Mouse (Mus musculus) retina, adult 2 months (tissue): ENCODE measurements around the gene Ppcdc.

ENCODE experiments used
- DNase-seq: peaks from one replicate; pipeline ENCODE4 v3.0.0-alpha.2; 2012; ENCODE audit warnings: low read depth, low spot score

Gene Ppcdc

GRCm38 (mm10) chr9:57439522-57440295 lies at the start of gene Ppcdc:
Gene Ppcdc, minus strand, starts transcription at chr9:57440124.
- peak; percentile 86 for DNase-seq

GRCm38 (mm10) chr9:57487807-57488206 lies 47.9 kb upstream of the Ppcdc start:
- no peak for DNase-seq

GRCm38 (mm10) chr9:57485774-57486173 lies 45.9 kb upstream of the Ppcdc start:
- DNase-seq: peak; percentile 81

GRCm38 (mm10) chr9:57468914-57469313 lies 29.0 kb upstream of the Ppcdc start:
- no peak for DNase-seq

- DNase-seq: peak; percentile 88
Measured at GRCm38 (mm10) chr9:57467896-57468549, 28.1 kb upstream of the Ppcdc start, which contains the start of gene Scamp5. Gene Scamp5, minus strand, starts transcription at chr9:57468060.

GRCm38 (mm10) chr9:57467271-57467771 lies 27.4 kb upstream of the Ppcdc start:
- no peak for DNase-seq

GRCm38 (mm10) chr9:57466101-57466500 lies 26.2 kb upstream of the Ppcdc start:
- DNase-seq: no peak

- no peak for DNase-seq
Measured at GRCm38 (mm10) chr9:57462866-57463265, 22.9 kb upstream of the Ppcdc start.

GRCm38 (mm10) chr9:57459707-57460106 lies 19.8 kb upstream of the Ppcdc start:
- no peak for DNase-seq

GRCm38 (mm10) chr9:57453516-57453915 lies 13.6 kb upstream of the Ppcdc start:
- DNase-seq: no peak

- DNase-seq: no peak
Measured at GRCm38 (mm10) chr9:57452624-57453462, 12.9 kb upstream of the Ppcdc start.

GRCm38 (mm10) chr9:57449715-57450114 lies 9.8 kb upstream of the Ppcdc start:
- DNase-seq: no peak

GRCm38 (mm10) chr9:57440620-57441019 lies 696 bp upstream of the Ppcdc start:
- DNase-seq: no peak

GRCm38 (mm10) chr9:57439083-57439482 lies 841 bp downstream of the Ppcdc start:
- no peak for DNase-seq

GRCm38 (mm10) chr9:57437896-57438614 lies 1.9 kb downstream of the Ppcdc start:
- DNase-seq: no peak

GRCm38 (mm10) chr9:57436166-57436565 lies 3.8 kb downstream of the Ppcdc start:
- no peak for DNase-seq

GRCm38 (mm10) chr9:57434405-57435165 lies 5.3 kb downstream of the Ppcdc start:
- no peak for DNase-seq

GRCm38 (mm10) chr9:57433097-57434032 lies 6.6 kb downstream of the Ppcdc start:
- peak; percentile 50 for DNase-seq

- DNase-seq: no peak
Measured at GRCm38 (mm10) chr9:57432480-57432879, 7.4 kb downstream of the Ppcdc start.
